Comparison of ENCODE assay signal across 9 mouse cellular contexts in the genomic region with DNA sequence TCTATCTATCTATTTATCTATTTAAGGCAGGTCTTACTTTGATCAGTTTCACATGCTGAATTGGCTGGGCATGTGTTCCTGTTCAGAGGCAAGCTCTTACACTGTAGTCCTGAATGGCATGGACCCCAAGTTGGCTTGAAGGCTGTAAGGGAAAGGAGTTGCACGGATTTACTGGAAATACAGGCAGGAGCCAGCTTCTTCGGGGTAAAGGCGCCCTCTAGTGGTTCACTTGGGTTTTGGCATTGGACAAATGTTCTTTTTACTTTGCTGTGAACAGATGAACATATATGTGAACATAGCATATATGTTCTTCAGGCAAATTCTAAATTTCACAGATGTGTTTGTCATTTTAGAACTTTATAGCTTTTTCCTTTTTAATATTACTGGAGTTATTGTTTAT. TPM values are rescaled to one million over a fixed set of nuclear protein-coding genes. Genes with fewer than 3 reads are reported as not detected.
DNase-seq lines count a peak whose midpoint lies in the region; ATAC-seq and TF ChIP-seq lines count a peak whose summit lies in the region.
"Had no signal": no experiment of that assay in that cellular context is flagged by ENCODE, and none has a peak within 500 bp of the region (broad histone marks: within the 10 kb centered on the region; RNA-seq: fewer than 3 reads in every experiment).

No protein-coding gene starts in this region.

- no peaks in the 10 kb centered on the region for H3K27me3 ChIP-seq in hindbrain, embryonic 14.5 days (ENCODE audit: control insufficient read depth, insufficient read depth, low read length)
- H3K27me3 ChIP-seq in hindbrain, embryonic 13.5 days: no peaks in the 10 kb centered on the region
- H3K27me3 ChIP-seq in G1E (ENCODE audit: insufficient read depth, low read length): no peaks in the 10 kb centered on the region
- H3K27me3 ChIP-seq in thymus, adult 2 months (ENCODE audit: control insufficient read depth, insufficient read depth, low read length): no peaks in the 10 kb centered on the region
- H3K27me3 ChIP-seq: embryonic facial prominence, embryonic 15.5 days had no signal

- H3K4me3 ChIP-seq in hindbrain, embryonic 14.5 days (replicated peaks; ENCODE audit: low read length): no peak overlapping the region
- H3K4me3 ChIP-seq in hindbrain, embryonic 13.5 days: no peak overlapping the region
- no peak overlapping the region for H3K4me3 ChIP-seq in G1E (ENCODE audit: low read depth, low read length)
- no peak overlapping the region for H3K4me3 ChIP-seq in left cerebral cortex, adult 2 months
- H3K4me3 ChIP-seq in thymus, adult 2 months (ENCODE audit: control insufficient read depth, insufficient read depth, low read length): no peak overlapping the region
- H3K4me3 ChIP-seq: embryonic facial prominence, embryonic 15.5 days had no signal

- peaks cover 23% of the 10 kb centered on the region for H3K4me1 ChIP-seq in hindbrain, embryonic 14.5 days (replicated peaks; ENCODE audit: control insufficient read depth, insufficient read depth, low read length)
- peaks cover 47% of the 10 kb centered on the region for H3K4me1 ChIP-seq in hindbrain, embryonic 13.5 days (replicated peaks)
- peaks cover 41% of the 10 kb centered on the region for H3K4me1 ChIP-seq in G1E (ENCODE audit: insufficient read depth, low read depth, low read length)
- H3K4me1 ChIP-seq in thymus, adult 2 months (replicated peaks; ENCODE audit: control insufficient read depth, insufficient read depth, low read length): peaks cover 12% of the 10 kb centered on the region

- H3K4me2 ChIP-seq in hindbrain, embryonic 14.5 days (replicated peaks): no peak overlapping the region
- H3K4me2 ChIP-seq in hindbrain, embryonic 13.5 days: no peak overlapping the region
- H3K4me2 ChIP-seq: embryonic facial prominence, embryonic 15.5 days had no signal

- 2% methylated on average over 3 of the region's 3 CpGs for WGBS in hindbrain, embryonic 14.5 days
- WGBS in hindbrain, embryonic 13.5 days: 0% methylated on average over 3 of the region's 3 CpGs
- 2% methylated on average over 3 of the region's 3 CpGs for WGBS in thymus, adult 2 months

- peak; percentile 87 for DNase-seq in hindbrain, embryonic 14.5 days (ENCODE audit: low spot score)
- peak; percentile 57 for DNase-seq in G1E (ENCODE audit: low spot score)
- DNase-seq in cerebellum, adult 9-11 months: peak; percentile 71
- DNase-seq in left cerebral cortex, adult 2 months (ENCODE audit: extremely low spot score in 1 of 2, low spot score in 2 of 2): peak; percentile 49 to 64
- peak; percentile 61 to 64 for DNase-seq in natural killer cell, adult 2 months (ENCODE audit: low spot score in 2 of 2)
- peak; percentile 60 for DNase-seq in thymus, adult 2 months

- no peak overlapping the region for H3K27ac ChIP-seq in hindbrain, embryonic 14.5 days
- no peak overlapping the region for H3K27ac ChIP-seq in hindbrain, embryonic 13.5 days
- H3K27ac ChIP-seq in left cerebral cortex, adult 2 months: no peak overlapping the region
- no peak overlapping the region for H3K27ac ChIP-seq in thymus, adult 2 months (ENCODE audit: control insufficient read depth, insufficient read depth, low read length)
- H3K27ac ChIP-seq: embryonic facial prominence, embryonic 15.5 days had no signal

- TF ChIP-seq CTCF in G1E (IDR thresholded peaks at IDR 0.05; ENCODE audit: low read depth, low read length): peak; percentile 84
- TF ChIP-seq CTCF in left cerebral cortex, adult 2 months (IDR thresholded peaks at IDR 0.05): peak; percentile 92
- TF ChIP-seq CTCF in thymus, adult 2 months (IDR thresholded peaks at IDR 0.05; ENCODE audit: borderline replicate concordance, control insufficient read depth, extremely low read depth, insufficient read depth, low read length, poor library complexity): no peak

- H3K9me3 ChIP-seq in hindbrain, embryonic 14.5 days (ENCODE audit: control insufficient read depth, low read length): no peaks in the 10 kb centered on the region
- no peaks in the 10 kb centered on the region for H3K9me3 ChIP-seq in hindbrain, embryonic 13.5 days
- H3K9me3 ChIP-seq in G1E (replicated peaks): no peaks in the 10 kb centered on the region
- H3K9me3 ChIP-seq: embryonic facial prominence, embryonic 15.5 days had no signal

- TF ChIP-seq POLR2A in thymus, adult 2 months (IDR thresholded peaks at IDR 0.05; ENCODE audit: control insufficient read depth, extremely low read depth, insufficient read depth, low read length, poor library complexity): no peak

- peaks cover 51% of the 10 kb centered on the region for H3K36me3 ChIP-seq in hindbrain, embryonic 14.5 days (replicated peaks; ENCODE audit: control insufficient read depth, insufficient read depth)
- H3K36me3 ChIP-seq in hindbrain, embryonic 13.5 days: peaks cover 39% of the 10 kb centered on the region
- H3K36me3 ChIP-seq in G1E (replicated peaks): peaks cover 80% of the 10 kb centered on the region
- H3K36me3 ChIP-seq in thymus, adult 2 months (ENCODE audit: control insufficient read depth, insufficient read depth, low read length): peaks cover 35% of the 10 kb centered on the region

- H3K9ac ChIP-seq in hindbrain, embryonic 14.5 days: no peak overlapping the region
- no peak overlapping the region for H3K9ac ChIP-seq in hindbrain, embryonic 13.5 days
- H3K9ac ChIP-seq: embryonic facial prominence, embryonic 15.5 days had no signal

- ATAC-seq in hindbrain, embryonic 14.5 days (ENCODE audit: low FRiP score): no peak
- no peak for ATAC-seq in hindbrain, embryonic 13.5 days (ENCODE audit: low FRiP score)
- no peak for ATAC-seq in G1E (ENCODE audit: extremely low read depth, insufficient number of reproducible peaks, low FRiP score, poor library complexity, severe bottlenecking)
- ATAC-seq in granulocyte monocyte progenitor cell, adult 5-6 weeks (replicated peaks; ENCODE audit: poor library complexity, severe bottlenecking): peak; percentile 47

- intact Hi-C loops in left cerebral cortex, adult 2 months (cut with DNase I): no loop called here

RNA-seq across cellular contexts. Expression of a gene that starts 2.5 kb away (rescaled TPM):
- 487 and 568 TPM in 2 replicates for polyA plus RNA-seq in hindbrain, embryonic 14.5 days (2014; fragmentation: Nextera tagmentation; extraction: Ambion mirVana)
- 497 and 540 TPM in 2 replicates for polyA plus RNA-seq in hindbrain, embryonic 13.5 days (2015; fragmentation: Nextera tagmentation; extraction: Ambion mirVana)
- total RNA-seq in G1E (2014; fragmentation: Nextera tagmentation) (131 and 137 TPM in 2 replicates), G1E (2017) (253 and 307 TPM in 2 replicates)
- polyA plus RNA-seq in G1E (2012): 636 and 723 TPM in 2 replicates
- 282 and 300 TPM in 2 replicates for total RNA-seq in granulocyte monocyte progenitor cell, adult 5-6 weeks (2014; fragmentation: Nextera tagmentation)
- 133 and 200 TPM in 2 replicates for total RNA-seq in granulocyte monocyte progenitor cell, adult 5-6 weeks (2017)
- total RNA-seq in left cerebral cortex, adult 2 months (2021): 100 to 1,000 TPM; 190 to 211 TPM
- polyA plus RNA-seq in thymus, adult 2 months (2012; rRNA removed): 305 and 382 TPM in 2 replicates

RNA-seq across cellular contexts. Expression of a gene that starts 2.5 kb away (rescaled TPM):
- 580 and 749 TPM in 2 replicates for polyA plus RNA-seq in hindbrain, embryonic 14.5 days (2014; fragmentation: Nextera tagmentation; extraction: Ambion mirVana)
- 683 and 734 TPM in 2 replicates for polyA plus RNA-seq in hindbrain, embryonic 13.5 days (2015; fragmentation: Nextera tagmentation; extraction: Ambion mirVana)
- total RNA-seq in G1E (2014; fragmentation: Nextera tagmentation) (381 and 417 TPM in 2 replicates), G1E (2017) (3,098 and 4,163 TPM in 2 replicates)
- 4,132 and 6,951 TPM in 2 replicates for polyA plus RNA-seq in G1E (2012)
- total RNA-seq in granulocyte monocyte progenitor cell, adult 5-6 weeks (2014; fragmentation: Nextera tagmentation): 3,502 and 3,517 TPM in 2 replicates
- total RNA-seq in granulocyte monocyte progenitor cell, adult 5-6 weeks (2017): 2,416 and 2,576 TPM in 2 replicates
- 100 to 1,000 TPM; 600 to 661 TPM for total RNA-seq in left cerebral cortex, adult 2 months (2021)
- polyA plus RNA-seq in thymus, adult 2 months (2012; rRNA removed): 678 and 707 TPM in 2 replicates

RNA-seq across cellular contexts. Expression of a gene that starts 16.0 kb away (rescaled TPM):
- polyA plus RNA-seq in hindbrain, embryonic 14.5 days (2014; fragmentation: Nextera tagmentation; extraction: Ambion mirVana): 57.5 and 59.6 TPM in 2 replicates
- 59.0 and 60.3 TPM in 2 replicates for polyA plus RNA-seq in hindbrain, embryonic 13.5 days (2015; fragmentation: Nextera tagmentation; extraction: Ambion mirVana)
- 2.3 and 4.5 TPM in 2 replicates for total RNA-seq in G1E (2014; fragmentation: Nextera tagmentation)
- 5.7 and 6.0 TPM in 2 replicates for total RNA-seq in G1E (2017)
- 8.1 and 12.7 TPM in 2 replicates for polyA plus RNA-seq in G1E (2012)
- 21.9 and 35.5 TPM in 2 replicates for total RNA-seq in granulocyte monocyte progenitor cell, adult 5-6 weeks (2014; fragmentation: Nextera tagmentation)
- 20.3 and 31.3 TPM in 2 replicates for total RNA-seq in granulocyte monocyte progenitor cell, adult 5-6 weeks (2017)
- 10 to 100 TPM; 19.8 to 26.8 TPM for total RNA-seq in left cerebral cortex, adult 2 months (2021)
- polyA plus RNA-seq in thymus, adult 2 months (2012; rRNA removed): 28.7 and 32.9 TPM in 2 replicates

RNA-seq across cellular contexts. Expression of a gene that starts 16.5 kb away (rescaled TPM):
- polyA plus RNA-seq in hindbrain, embryonic 14.5 days (2014; fragmentation: Nextera tagmentation; extraction: Ambion mirVana): 44.7 and 47.7 TPM in 2 replicates
- 37.4 and 40.5 TPM in 2 replicates for polyA plus RNA-seq in hindbrain, embryonic 13.5 days (2015; fragmentation: Nextera tagmentation; extraction: Ambion mirVana)
- 1.1 and 3.0 TPM in 2 replicates for total RNA-seq in G1E (2014; fragmentation: Nextera tagmentation)
- 6.6 and 7.3 TPM in 2 replicates for total RNA-seq in G1E (2017)
- 4.3 TPM in 2 replicates for polyA plus RNA-seq in G1E (2012)
- 17.5 and 21.0 TPM in 2 replicates for total RNA-seq in granulocyte monocyte progenitor cell, adult 5-6 weeks (2014; fragmentation: Nextera tagmentation)
- total RNA-seq in granulocyte monocyte progenitor cell, adult 5-6 weeks (2017): 5.3 and 5.5 TPM in 2 replicates
- 10 to 100 TPM; 32.3 to 38.7 TPM for total RNA-seq in left cerebral cortex, adult 2 months (2021)
- 19.9 and 29.3 TPM in 2 replicates for polyA plus RNA-seq in thymus, adult 2 months (2012; rRNA removed)

RNA-seq across cellular contexts. Expression of a gene that starts 45.2 kb away (rescaled TPM):
- polyA plus RNA-seq in hindbrain, embryonic 14.5 days (2014; fragmentation: Nextera tagmentation; extraction: Ambion mirVana): 19.1 and 25.1 TPM in 2 replicates
- 23.5 and 24.7 TPM in 2 replicates for polyA plus RNA-seq in hindbrain, embryonic 13.5 days (2015; fragmentation: Nextera tagmentation; extraction: Ambion mirVana)
- total RNA-seq in G1E (2014; fragmentation: Nextera tagmentation): not detected in 2 replicates
- 0.06 and 0.11 TPM in 2 replicates for total RNA-seq in G1E (2017)
- not detected in 2 replicates for polyA plus RNA-seq in G1E (2012)
- 13.2 and 22.6 TPM in 2 replicates for total RNA-seq in granulocyte monocyte progenitor cell, adult 5-6 weeks (2014; fragmentation: Nextera tagmentation)
- total RNA-seq in granulocyte monocyte progenitor cell, adult 5-6 weeks (2017): 10.3 and 11.1 TPM in 2 replicates
- total RNA-seq in left cerebral cortex, adult 2 months (2021): 1 to 10 TPM; 3.4 to 4.3 TPM
- polyA plus RNA-seq in thymus, adult 2 months (2012; rRNA removed): 23.0 TPM in 2 replicates
